Mouse (Mus musculus): ENCODE measurements at regions not wholly inside any gene's neighbourhood (a gene's known extent, or its start where the extent isn't known, plus 50 kb on each side); places are given as distances from the start of the nearest gene placed in this dataset.

- WGBS = 49% methylated on average over 2 of the region's 2 CpGs
- Histone ChIP-seq H3K4me3 (ENCODE audit: low read depth, low read length) (no peak overlapping the region), H3K27me3 (replicated peaks; ENCODE audit: control insufficient read depth, insufficient read depth, low read length) (no peaks in the 10 kb centered on the region), H3K9me3 (ENCODE audit: control insufficient read depth, low read length) (no peaks in the 10 kb centered on the region), H3K9ac (ENCODE audit: low read length) (no peak overlapping the region), H3K4me2 (ENCODE audit: low read length) (no peak overlapping the region), H3K4me1 (replicated peaks; ENCODE audit: control insufficient read depth, insufficient read depth, low read length) (no peaks in the 10 kb centered on the region), H3K36me3 (ENCODE audit: control insufficient read depth, insufficient read depth, low read length) (no peaks in the 10 kb centered on the region), H3K27ac (ENCODE audit: low read depth) (no peak overlapping the region)
- DNase-seq (ENCODE audit: low spot score) (peak; percentile 54), ATAC-seq (replicated peaks; ENCODE audit: low FRiP score, low TSS enrichment, low read depth) (no peak)
Measured at GRCm38 (mm10) chr15:28823526-28823925, 620.0 kb downstream of the Dnah5 start.

GRCm38 (mm10) chr15:28834831-28835230, 631.3 kb downstream of the Dnah5 start:
- WGBS = 85% methylated on average over 4 of the region's 4 CpGs

GRCm38 (mm10) chr15:28840322-28840721, 636.8 kb downstream of the Dnah5 start:
- Histone ChIP-seq H3K36me3 (ENCODE audit: control insufficient read depth, insufficient read depth, low read length) (no peaks in the 10 kb centered on the region), H3K4me2 (ENCODE audit: low read length) (no peak overlapping the region), H3K27ac (ENCODE audit: low read depth) (no peak overlapping the region), H3K4me3 (ENCODE audit: low read depth, low read length) (no peak overlapping the region), H3K9me3 (ENCODE audit: control insufficient read depth, low read length) (no peaks in the 10 kb centered on the region), H3K9ac (ENCODE audit: low read length) (no peak overlapping the region), H3K27me3 (replicated peaks; ENCODE audit: control insufficient read depth, insufficient read depth, low read length) (no peaks in the 10 kb centered on the region), H3K4me1 (replicated peaks; ENCODE audit: control insufficient read depth, insufficient read depth, low read length) (no peaks in the 10 kb centered on the region)
- no peak for ATAC-seq (replicated peaks; ENCODE audit: low FRiP score, low TSS enrichment, low read depth)
- no peak for DNase-seq (ENCODE audit: low spot score)
- 100% methylated on average over 1 of the region's 1 CpGs for WGBS

More at GRCm38 (mm10) chr15:28834831-28835230, 631.3 kb downstream of the Dnah5 start:
- H3K9ac ChIP-seq (ENCODE audit: low read length) = no peak overlapping the region
- H3K4me1 ChIP-seq (replicated peaks; ENCODE audit: control insufficient read depth, insufficient read depth, low read length) = no peaks in the 10 kb centered on the region
- no peak overlapping the region for H3K27ac ChIP-seq (ENCODE audit: low read depth)
- no peaks in the 10 kb centered on the region for H3K27me3 ChIP-seq (replicated peaks; ENCODE audit: control insufficient read depth, insufficient read depth, low read length)
- no peaks in the 10 kb centered on the region for H3K36me3 ChIP-seq (ENCODE audit: control insufficient read depth, insufficient read depth, low read length)
- H3K4me2 ChIP-seq (ENCODE audit: low read length) = no peak overlapping the region
- H3K4me3 ChIP-seq (ENCODE audit: low read depth, low read length) = no peak overlapping the region
- ATAC-seq (replicated peaks; ENCODE audit: low FRiP score, low TSS enrichment, low read depth) (no peak), DNase-seq (ENCODE audit: low spot score) (no peak)
- H3K9me3 ChIP-seq (ENCODE audit: control insufficient read depth, low read length) = no peaks in the 10 kb centered on the region

GRCm38 (mm10) chr15:28856419-28856818, 652.9 kb downstream of the Dnah5 start:
- Histone ChIP-seq H3K9ac (ENCODE audit: low read length) (no peak overlapping the region), H3K36me3 (ENCODE audit: control insufficient read depth, insufficient read depth, low read length) (no peaks in the 10 kb centered on the region), H3K27ac (ENCODE audit: low read depth) (no peak overlapping the region), H3K9me3 (ENCODE audit: control insufficient read depth, low read length) (no peaks in the 10 kb centered on the region), H3K4me3 (ENCODE audit: low read depth, low read length) (no peak overlapping the region), H3K4me1 (replicated peaks; ENCODE audit: control insufficient read depth, insufficient read depth, low read length) (no peaks in the 10 kb centered on the region), H3K27me3 (replicated peaks; ENCODE audit: control insufficient read depth, insufficient read depth, low read length) (no peaks in the 10 kb centered on the region), H3K4me2 (ENCODE audit: low read length) (no peak overlapping the region)
- ATAC-seq (replicated peaks; ENCODE audit: low FRiP score, low TSS enrichment, low read depth) (no peak), DNase-seq (ENCODE audit: low spot score) (no peak)
- 80% methylated on average over 2 of the region's 2 CpGs for WGBS

GRCm38 (mm10) chr15:28858176-28858575, 654.6 kb downstream of the Dnah5 start:
- H3K27me3 ChIP-seq (replicated peaks; ENCODE audit: control insufficient read depth, insufficient read depth, low read length) = no peaks in the 10 kb centered on the region
- H3K36me3 ChIP-seq (ENCODE audit: control insufficient read depth, insufficient read depth, low read length) = no peaks in the 10 kb centered on the region
- H3K9me3 ChIP-seq (ENCODE audit: control insufficient read depth, low read length) = no peaks in the 10 kb centered on the region
- no peaks in the 10 kb centered on the region for H3K4me1 ChIP-seq (replicated peaks; ENCODE audit: control insufficient read depth, insufficient read depth, low read length)
- ATAC-seq (replicated peaks; ENCODE audit: low FRiP score, low TSS enrichment, low read depth) (no peak), DNase-seq (ENCODE audit: low spot score) (no peak)
- no peak overlapping the region for H3K27ac ChIP-seq (ENCODE audit: low read depth)
- no peak overlapping the region for H3K4me2 ChIP-seq (ENCODE audit: low read length)
- H3K9ac ChIP-seq (ENCODE audit: low read length) = no peak overlapping the region
- H3K4me3 ChIP-seq (ENCODE audit: low read depth, low read length) = no peak overlapping the region
- 80% methylated on average over 2 of the region's 2 CpGs for WGBS

- no peak for ATAC-seq (replicated peaks; ENCODE audit: low FRiP score, low TSS enrichment, low read depth)
- Histone ChIP-seq H3K27me3 (replicated peaks; ENCODE audit: control insufficient read depth, insufficient read depth, low read length) (no peaks in the 10 kb centered on the region), H3K9ac (ENCODE audit: low read length) (no peak overlapping the region), H3K4me3 (ENCODE audit: low read depth, low read length) (no peak overlapping the region), H3K4me2 (ENCODE audit: low read length) (no peak overlapping the region), H3K27ac (ENCODE audit: low read depth) (no peak overlapping the region), H3K9me3 (ENCODE audit: control insufficient read depth, low read length) (no peaks in the 10 kb centered on the region), H3K36me3 (ENCODE audit: control insufficient read depth, insufficient read depth, low read length) (no peaks in the 10 kb centered on the region), H3K4me1 (replicated peaks; ENCODE audit: control insufficient read depth, insufficient read depth, low read length) (no peaks in the 10 kb centered on the region)
- WGBS = 68% methylated on average over 1 of the region's 1 CpGs
- no peak for DNase-seq (ENCODE audit: low spot score)
Measured at GRCm38 (mm10) chr15:28864101-28864500, 660.5 kb downstream of the Dnah5 start.

GRCm38 (mm10) chr15:28864913-28865312, 661.4 kb downstream of the Dnah5 start:
- no peak overlapping the region for H3K27ac ChIP-seq (ENCODE audit: low read depth)
- H3K27me3 ChIP-seq (replicated peaks; ENCODE audit: control insufficient read depth, insufficient read depth, low read length) = no peaks in the 10 kb centered on the region
- no peak overlapping the region for H3K4me3 ChIP-seq (ENCODE audit: low read depth, low read length)
- H3K4me2 ChIP-seq (ENCODE audit: low read length) = no peak overlapping the region
- no peaks in the 10 kb centered on the region for H3K4me1 ChIP-seq (replicated peaks; ENCODE audit: control insufficient read depth, insufficient read depth, low read length)
- H3K9me3 ChIP-seq (ENCODE audit: control insufficient read depth, low read length) = no peaks in the 10 kb centered on the region
- WGBS = 75% methylated on average over 2 of the region's 2 CpGs
- H3K9ac ChIP-seq (ENCODE audit: low read length) = no peak overlapping the region
- no peaks in the 10 kb centered on the region for H3K36me3 ChIP-seq (ENCODE audit: control insufficient read depth, insufficient read depth, low read length)
- ATAC-seq (replicated peaks; ENCODE audit: low FRiP score, low TSS enrichment, low read depth) (no peak), DNase-seq (ENCODE audit: low spot score) (no peak)

- Histone ChIP-seq H3K36me3 (ENCODE audit: control insufficient read depth, insufficient read depth, low read length) (no peaks in the 10 kb centered on the region), H3K9ac (ENCODE audit: low read length) (no peak overlapping the region), H3K4me1 (replicated peaks; ENCODE audit: control insufficient read depth, insufficient read depth, low read length) (no peaks in the 10 kb centered on the region), H3K4me3 (ENCODE audit: low read depth, low read length) (no peak overlapping the region), H3K4me2 (ENCODE audit: low read length) (no peak overlapping the region), H3K27me3 (replicated peaks; ENCODE audit: control insufficient read depth, insufficient read depth, low read length) (no peaks in the 10 kb centered on the region), H3K9me3 (ENCODE audit: control insufficient read depth, low read length) (no peaks in the 10 kb centered on the region), H3K27ac (ENCODE audit: low read depth) (no peak overlapping the region)
- ATAC-seq (replicated peaks; ENCODE audit: low FRiP score, low TSS enrichment, low read depth) (no peak), DNase-seq (ENCODE audit: low spot score) (no peak)
- WGBS = 73% methylated on average over 2 of the region's 2 CpGs
Measured at GRCm38 (mm10) chr15:28873001-28873400, 669.4 kb downstream of the Dnah5 start.

- Histone ChIP-seq H3K36me3 (ENCODE audit: control insufficient read depth, insufficient read depth, low read length) (no peaks in the 10 kb centered on the region), H3K27ac (ENCODE audit: low read depth) (no peak overlapping the region), H3K9ac (ENCODE audit: low read length) (no peak overlapping the region), H3K9me3 (ENCODE audit: control insufficient read depth, low read length) (no peaks in the 10 kb centered on the region), H3K27me3 (replicated peaks; ENCODE audit: control insufficient read depth, insufficient read depth, low read length) (no peaks in the 10 kb centered on the region), H3K4me1 (replicated peaks; ENCODE audit: control insufficient read depth, insufficient read depth, low read length) (no peaks in the 10 kb centered on the region), H3K4me2 (ENCODE audit: low read length) (no peak overlapping the region), H3K4me3 (ENCODE audit: low read depth, low read length) (no peak overlapping the region)
- DNase-seq (ENCODE audit: low spot score) (no peak), ATAC-seq (replicated peaks; ENCODE audit: low FRiP score, low TSS enrichment, low read depth) (no peak)
- 82% methylated on average over 3 of the region's 3 CpGs for WGBS
Measured at GRCm38 (mm10) chr15:28896248-28896808, 692.8 kb downstream of the Dnah5 start.
